Mouse (Mus musculus) kidney, adult 8-10 months (tissue): ENCODE data around the gene 6430571L13Rik.

Experiments used
- DNase-seq, 2 experiments: peaks; one replicate each; pipeline ENCODE4 v3.0.0; 2022

Gene 6430571L13Rik

GRCm38 (mm10) chr9:107386722-107387121, 46.3 kb downstream of the 6430571L13Rik start:
- peak in 1 of 2 experiments; percentile 60 for DNase-seq

- no peak for DNase-seq
Observed at GRCm38 (mm10) chr9:107387708-107388107, 47.3 kb downstream of the 6430571L13Rik start.

- no peak for DNase-seq
Observed at GRCm38 (mm10) chr9:107388263-107388662, 47.9 kb downstream of the 6430571L13Rik start.

GRCm38 (mm10) chr9:107396397-107396796, 56.0 kb downstream of the 6430571L13Rik start:
- no peak for DNase-seq

GRCm38 (mm10) chr9:107398968-107399367, 58.6 kb downstream of the 6430571L13Rik start:
- DNase-seq = no peak

GRCm38 (mm10) chr9:107399491-107399971, 59.1 kb downstream of the 6430571L13Rik start, which contains the start of gene Cacna2d2:
Gene Cacna2d2 (plus strand): TSS chr9:107399612.
- DNase-seq = peak; percentile 42 to 56

- DNase-seq = no peak
Observed at GRCm38 (mm10) chr9:107400060-107400511, 59.7 kb downstream of the 6430571L13Rik start.

GRCm38 (mm10) chr9:107400666-107401285, 60.4 kb downstream of the 6430571L13Rik start:
- no peak for DNase-seq
